Mouse (Mus musculus): ENCODE measurements at regions not wholly inside any gene's neighbourhood (a gene's known extent, or its start where the extent isn't known, plus 50 kb on each side); places are given as distances from the start of the nearest gene placed in this dataset.

DNA sequence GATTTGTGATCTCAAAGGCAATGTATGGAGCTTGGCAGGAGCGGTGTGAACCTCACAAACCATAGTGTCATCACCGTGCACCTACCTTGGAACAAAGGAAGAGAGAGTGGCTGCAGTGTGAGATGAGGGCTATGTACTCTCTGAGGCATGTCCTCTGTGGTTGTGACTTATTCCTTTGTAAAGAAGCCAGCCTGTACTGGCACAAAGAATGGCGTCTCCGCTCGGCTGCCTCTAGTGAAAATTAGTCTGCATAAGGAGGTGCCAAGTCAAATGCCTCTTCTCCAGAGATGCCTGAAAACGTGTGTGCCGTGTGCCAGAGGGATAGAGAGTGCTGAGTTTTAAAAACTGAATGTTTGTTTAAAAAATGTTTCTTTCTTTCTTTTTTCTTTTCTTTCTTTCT, 444.0 kb upstream of the Frg1 start:
- peak; percentile 26 to 35 for DNase-seq (ENCODE audit: low spot score in 2 of 2)

DNA sequence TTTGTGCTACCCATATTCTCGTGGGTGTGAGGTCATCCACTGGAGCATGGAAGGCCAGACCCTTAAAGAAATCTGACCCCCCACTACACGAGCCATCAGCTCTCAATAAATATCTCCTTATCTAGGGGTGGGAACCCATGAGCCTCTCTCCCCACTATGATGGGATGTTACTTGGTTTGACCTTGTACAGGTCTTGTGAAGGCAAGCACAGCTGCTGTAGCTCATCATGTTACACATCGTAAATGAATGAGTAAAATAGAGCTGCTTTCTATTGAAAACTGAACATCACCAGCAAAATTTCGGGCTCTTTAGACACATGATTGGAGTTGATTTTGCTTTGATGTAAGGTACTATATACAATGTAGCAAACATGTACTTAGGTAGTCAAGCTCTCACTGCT, 414.8 kb upstream of the Frg1 start:
- no peak for DNase-seq (ENCODE audit: low spot score in 2 of 2)

DNA sequence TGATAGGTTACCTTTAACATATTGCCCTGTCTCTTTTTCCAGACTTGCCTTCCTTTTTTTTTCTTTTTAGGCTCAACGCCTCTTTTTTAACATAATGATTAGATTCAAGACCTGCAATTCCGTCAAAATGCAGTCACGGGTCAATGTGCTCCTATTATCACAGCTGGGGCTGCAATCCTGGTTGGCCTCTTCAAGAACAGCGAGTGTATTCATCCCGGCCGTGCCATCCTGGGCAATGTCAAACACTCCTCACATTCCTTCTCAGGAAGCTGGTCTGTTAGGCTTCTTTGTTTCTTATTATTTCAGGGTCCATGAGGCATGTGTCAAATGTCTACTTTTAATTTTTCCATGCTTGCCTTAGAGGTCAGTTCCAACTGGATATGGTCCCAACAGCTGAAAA, 413.5 kb upstream of the Frg1 start:
- DNase-seq (ENCODE audit: low spot score in 2 of 2), result no peak

DNA sequence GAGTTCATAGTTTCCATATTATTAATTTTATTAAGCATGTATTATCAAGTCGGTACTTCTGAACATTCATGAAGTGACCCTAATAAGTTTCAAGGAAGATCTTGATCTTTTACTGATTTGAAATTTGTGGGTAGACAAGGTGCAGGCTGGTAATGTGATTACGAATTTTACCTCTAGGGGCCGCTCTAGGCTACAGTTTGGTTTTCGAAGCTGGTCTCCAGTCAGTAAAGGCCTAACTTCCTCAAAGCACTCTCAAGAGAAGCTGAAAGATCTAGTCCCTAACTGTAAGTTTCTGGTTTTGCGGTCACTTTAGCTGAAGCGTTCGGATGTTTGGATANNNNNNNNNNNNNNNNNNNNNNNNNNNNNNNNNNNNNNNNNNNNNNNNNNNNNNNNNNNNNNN, 408.1 kb upstream of the Frg1 start:
- peak; percentile 58 to 81 for DNase-seq (ENCODE audit: low spot score in 2 of 2)

DNA sequence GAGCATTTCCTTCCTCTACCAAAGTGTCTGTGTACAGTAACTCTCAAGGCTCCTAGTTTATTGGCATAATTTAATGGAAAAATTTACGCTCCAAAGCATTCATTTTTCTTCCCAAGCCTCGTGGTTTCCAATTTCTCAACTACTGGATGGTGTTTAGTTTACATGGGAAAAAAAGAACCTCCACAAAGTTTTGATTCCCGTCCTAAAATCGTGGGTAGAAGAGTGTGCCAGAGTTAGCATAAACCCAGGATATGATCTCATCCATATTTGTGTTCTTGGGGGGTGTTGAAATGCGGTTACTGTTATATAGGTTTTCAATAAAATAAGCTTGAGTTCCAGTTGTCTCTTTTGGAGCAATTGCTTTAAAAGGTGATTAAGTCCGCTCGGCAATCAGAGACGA, 406.2 kb upstream of the Frg1 start:
- DNase-seq (ENCODE audit: low spot score in 2 of 2), result no peak

DNA sequence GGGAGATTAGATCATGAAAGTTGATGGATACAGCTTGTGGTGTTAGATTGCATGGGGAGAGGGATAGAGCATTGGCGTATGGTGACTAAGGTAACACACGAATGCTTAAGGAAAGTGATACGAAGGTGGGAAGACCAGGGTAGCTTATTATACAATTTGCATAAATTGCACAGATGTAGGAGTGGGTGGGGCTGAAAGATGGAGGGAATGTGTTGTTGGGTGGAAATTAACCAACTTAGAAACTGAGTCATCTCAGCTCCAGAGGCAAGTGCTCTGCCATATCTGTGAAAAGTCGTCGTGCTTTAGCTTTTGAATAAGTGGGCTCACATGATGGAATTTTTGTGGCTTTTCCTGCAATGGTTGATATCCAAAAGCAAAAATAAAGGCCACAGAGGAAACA, 404.8 kb upstream of the Frg1 start:
- no peak for DNase-seq (ENCODE audit: low spot score in 2 of 2)

DNA sequence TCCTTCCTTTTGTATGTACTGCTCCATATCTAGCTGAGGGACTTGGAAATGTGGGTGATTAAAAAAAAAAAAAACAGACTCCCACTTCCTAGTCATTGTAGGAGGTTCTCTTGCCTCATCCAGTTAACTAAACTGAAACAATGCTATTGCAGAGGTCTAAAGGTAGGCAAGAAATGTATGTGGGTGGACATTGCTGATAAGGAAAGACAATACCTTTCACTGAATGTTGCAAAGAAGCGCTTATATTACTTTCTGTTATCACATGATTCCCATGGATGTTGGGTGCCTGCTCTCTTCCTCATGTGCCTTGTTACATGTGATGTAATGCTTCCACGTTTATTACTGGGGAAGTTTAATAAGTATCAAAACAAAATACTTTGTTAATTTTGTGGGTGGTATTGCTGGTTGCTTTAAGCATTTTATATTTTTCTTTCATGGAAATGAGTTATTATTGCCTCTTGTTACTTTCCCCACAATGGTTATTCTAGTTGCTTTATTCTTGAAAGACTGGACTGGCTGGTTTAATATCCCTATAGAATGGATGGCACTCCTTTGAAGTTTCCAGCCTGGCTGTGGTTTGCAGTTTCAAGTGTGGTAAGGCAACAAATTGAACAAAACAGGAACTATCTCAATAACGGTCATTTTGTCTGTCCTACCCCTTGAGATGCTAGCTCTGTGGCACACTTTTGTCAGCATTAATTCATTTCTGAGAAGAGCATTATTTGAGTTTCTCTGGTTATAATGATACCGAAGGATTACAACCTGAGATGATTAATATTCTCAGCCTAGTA, 403.9 kb upstream of the Frg1 start:
- no peak for DNase-seq (ENCODE audit: low spot score in 2 of 2)

DNA sequence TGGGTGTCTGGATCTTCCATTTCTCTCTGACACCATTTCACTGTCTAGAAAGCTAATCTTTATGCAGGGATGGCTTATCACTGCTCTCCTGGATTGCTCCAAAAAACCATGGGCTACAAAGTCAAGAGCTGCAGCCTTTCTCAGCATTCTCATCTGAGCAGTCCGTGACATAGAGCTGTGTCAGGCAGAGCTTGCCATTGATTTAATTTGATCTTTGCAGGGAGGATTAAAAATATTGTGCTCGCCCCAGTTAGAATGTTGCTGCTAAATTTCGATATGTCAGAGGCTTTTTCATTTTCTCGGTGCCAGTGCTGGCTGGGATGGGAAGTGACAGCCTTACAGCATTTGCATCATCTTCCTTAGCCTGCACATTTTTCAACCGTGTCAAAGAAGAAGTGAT, 401.7 kb upstream of the Frg1 start:
- no peak for DNase-seq (ENCODE audit: low spot score in 2 of 2)

DNA sequence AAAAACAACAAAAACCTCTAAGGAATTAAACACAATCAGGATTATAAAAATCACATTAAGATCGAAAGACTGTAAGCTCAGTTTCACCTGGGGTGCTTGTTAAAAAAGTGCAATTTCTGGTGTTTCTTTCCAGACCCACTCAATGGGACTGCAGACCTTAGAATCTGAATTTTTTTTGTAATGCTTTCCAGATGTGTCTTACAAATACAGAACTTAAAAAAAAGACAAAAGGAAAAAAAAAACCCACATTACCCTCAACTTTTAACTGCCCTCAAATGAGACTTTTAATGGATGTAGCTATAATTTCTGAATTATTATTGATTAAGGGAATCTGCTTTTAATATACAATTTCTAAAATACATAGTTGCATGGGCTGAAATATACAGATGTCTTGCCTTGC, 401.2 kb upstream of the Frg1 start:
- no peak for DNase-seq (ENCODE audit: low spot score in 2 of 2)

DNA sequence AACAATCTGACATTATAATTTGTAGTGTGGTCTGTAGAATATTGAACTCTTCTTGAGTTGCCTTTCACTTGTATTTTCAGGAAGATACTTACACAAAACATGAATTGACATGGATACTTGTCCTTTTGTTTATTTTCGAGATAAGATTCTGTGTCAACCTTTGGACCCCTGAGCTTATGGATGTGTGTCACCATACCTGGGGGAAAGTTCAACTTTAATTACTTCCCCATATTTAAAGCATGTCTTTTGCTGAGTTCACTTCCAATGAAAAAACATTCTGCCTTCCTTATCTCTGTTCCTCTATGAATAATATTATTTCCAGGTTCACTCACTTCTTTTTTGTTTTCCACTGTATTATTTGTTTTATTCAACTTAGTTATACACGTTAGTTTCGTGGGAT, 398.4 kb upstream of the Frg1 start:
- DNase-seq (ENCODE audit: low spot score in 2 of 2), result no peak

DNA sequence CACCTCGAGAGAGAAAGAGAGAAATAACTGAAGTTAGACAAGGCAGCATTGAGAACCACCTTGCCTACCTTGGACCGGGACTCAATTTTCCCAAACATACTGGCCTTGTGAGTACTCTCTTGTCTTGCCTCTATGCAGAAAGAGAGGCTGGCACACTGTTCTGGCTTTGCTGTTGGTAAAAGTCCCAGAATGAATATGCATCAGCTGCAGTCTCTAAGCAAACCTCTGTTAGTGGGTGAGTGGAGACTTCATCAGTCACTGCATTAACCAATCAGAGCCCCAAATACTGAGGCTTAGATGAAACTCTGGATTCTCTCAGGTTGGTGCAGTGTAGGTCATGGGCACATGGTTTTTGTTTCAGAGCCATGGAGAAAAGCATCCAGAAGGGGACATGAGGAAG, 378.8 kb upstream of the Frg1 start:
- peak; percentile 25 to 31 for DNase-seq (ENCODE audit: low spot score in 2 of 2)

DNA sequence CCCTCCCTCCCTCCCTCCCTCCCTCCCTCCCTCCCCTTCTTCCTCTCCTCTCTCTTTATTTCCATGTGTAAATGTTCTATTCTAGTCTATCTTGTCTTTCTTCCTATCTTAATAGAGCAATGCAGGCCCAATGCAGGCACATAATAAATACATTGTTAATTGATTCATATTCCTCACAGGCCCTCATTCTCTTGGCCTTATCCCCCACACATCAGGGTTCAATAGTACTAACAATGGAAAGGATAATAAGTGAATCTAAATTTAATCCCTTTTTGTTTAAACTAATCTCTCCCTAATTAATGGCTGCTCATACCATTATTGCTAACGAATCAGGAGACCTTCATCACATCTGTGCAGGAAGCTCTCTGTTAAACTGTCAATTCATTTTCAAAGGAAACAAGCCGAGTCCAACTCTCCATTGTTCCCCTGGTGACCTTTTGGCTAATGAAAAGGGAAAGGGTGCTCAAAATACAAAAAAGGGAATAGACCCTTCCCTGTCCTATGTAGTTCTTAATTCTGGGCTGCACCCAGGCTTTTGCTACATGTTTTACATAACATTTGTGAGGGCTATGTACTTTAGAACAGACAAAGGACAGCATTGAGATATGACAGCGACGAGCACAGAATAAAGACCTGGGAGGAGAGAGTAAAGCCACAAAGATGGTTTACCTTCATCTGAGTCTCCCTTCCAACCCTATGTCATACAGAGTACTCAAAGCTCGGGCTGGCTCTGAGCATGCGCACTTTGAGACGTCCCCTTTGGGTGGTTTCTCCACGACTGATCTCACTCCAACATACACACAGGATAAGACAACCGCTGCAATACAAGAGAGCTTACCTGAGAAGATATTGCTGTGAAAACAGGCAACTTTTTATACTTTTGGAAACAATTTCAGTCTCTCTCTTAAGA, 370.3 kb upstream of the Frg1 start:
- DNase-seq (ENCODE audit: low spot score in 2 of 2), result no peak

DNA sequence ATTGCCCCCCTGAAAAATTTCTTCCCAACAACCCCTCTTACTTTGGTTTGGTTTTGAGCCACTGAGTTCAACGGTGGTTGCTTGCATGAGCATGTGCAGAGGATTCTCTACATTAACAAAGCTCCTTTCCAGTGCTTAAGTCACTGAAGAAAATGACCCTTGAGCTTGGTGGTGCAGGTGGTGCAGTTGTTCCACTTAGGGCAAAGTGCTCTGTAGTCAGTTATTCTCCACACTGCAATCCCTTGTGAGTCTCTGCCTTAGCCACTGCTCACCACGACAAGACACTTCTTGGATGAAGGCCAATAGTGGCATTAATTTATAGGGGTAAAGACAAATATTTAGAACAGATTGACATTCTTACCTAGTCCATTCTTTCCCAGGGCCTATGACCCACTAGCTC, 369.1 kb upstream of the Frg1 start:
- no peak for DNase-seq (ENCODE audit: low spot score in 2 of 2)

DNA sequence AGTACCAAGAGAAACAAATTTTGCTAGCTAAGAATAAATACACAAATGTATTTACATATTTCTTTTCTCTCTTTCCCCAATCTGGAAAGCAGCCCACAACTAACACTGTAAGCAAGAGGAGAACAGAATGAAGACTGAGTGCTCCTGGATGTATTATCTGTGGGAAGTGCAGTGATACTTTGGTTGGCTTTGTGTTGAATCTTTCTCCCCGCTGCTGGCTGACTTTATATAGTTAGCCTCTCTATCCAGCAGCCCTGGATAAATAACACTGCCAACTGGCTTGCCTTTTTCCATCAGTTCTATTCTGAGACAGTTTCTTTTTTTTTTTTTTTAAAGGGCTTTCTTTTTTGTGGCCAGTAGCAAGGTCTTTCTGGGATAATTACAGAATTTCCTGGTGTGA, 366.0 kb upstream of the Frg1 start:
- peak in 1 of 2 experiments; percentile 21 for DNase-seq (ENCODE audit: low spot score in 2 of 2)

DNA sequence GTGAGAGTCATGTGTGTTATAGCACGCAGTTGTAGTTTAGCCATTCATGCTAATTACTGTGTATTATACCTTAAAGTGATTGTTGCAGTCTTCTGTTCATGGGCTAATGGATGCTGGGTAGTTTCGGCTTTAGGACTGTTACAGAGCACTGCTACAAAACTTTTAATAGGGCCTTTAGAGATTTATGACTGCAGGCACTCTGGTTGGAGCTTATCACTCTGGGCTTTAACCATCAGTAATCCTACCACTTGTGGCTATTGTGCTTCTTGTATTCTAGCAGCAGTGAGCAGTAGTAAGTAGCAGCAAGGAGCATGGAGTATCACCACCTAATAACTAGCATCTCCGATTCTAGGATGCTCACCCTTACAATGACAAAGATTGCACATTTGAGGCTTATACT, 362.6 kb upstream of the Frg1 start:
- DNase-seq (ENCODE audit: low spot score in 2 of 2), result no peak

DNA sequence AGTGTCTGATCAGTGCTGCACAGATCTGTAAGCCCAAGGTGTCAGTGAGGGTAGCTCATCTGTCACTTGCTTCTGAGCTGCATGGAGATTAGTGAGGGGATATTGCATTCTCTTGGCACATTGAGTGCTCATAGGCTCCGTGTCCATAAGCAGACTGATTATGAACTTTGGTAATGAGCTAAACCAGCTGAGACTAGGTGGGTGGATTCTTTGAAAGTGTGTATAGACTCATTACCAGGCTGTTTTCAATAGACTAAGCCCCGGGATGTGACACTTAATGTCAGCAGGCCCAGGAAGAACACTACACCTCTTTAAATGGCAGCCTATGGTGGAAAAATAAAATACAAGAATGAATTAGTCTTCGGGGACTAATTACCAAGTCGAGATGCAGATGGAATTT, 354.9 kb upstream of the Frg1 start:
- no peak for DNase-seq (ENCODE audit: low spot score in 2 of 2)

DNA sequence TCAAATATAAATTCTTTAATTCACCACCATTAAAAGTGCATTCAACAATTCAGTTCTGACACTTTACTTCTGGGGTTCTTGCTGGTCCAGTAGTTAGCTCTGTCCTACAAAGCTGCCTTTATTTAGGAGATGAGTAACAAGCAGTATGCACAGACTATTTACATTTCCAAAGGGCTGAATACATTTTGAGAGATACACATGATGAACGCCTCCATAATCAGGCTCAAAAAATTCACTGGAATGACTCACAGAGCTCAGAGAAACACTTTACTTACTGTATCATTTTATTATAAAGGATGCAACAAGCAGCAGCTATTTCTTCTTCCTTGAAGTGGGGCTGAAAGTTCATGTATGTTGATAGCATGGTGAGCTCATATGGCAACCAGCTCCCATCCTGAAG, 336.6 kb upstream of the Frg1 start:
- DNase-seq (ENCODE audit: low spot score in 2 of 2), result peak in 1 of 2 experiments; percentile 23

DNA sequence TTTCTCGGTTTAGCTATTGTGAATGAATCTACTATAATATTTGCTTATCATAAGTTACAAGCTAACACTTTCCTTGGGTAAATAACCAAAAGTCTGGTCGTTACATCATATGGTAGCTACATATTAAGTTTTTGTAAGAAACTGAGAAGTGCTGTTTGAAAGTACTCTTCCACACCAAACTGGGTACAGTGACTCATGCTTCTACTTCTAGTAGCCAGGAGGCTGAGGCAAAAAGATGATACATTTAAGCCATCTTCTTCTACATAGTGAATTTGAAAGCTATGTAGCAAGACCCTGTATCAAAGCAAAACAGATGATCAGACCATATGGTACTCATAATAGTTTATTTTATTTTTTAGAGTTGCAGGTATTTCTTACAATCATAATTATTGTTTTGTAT, 335.8 kb upstream of the Frg1 start:
- DNase-seq (ENCODE audit: low spot score in 2 of 2), result no peak

DNA sequence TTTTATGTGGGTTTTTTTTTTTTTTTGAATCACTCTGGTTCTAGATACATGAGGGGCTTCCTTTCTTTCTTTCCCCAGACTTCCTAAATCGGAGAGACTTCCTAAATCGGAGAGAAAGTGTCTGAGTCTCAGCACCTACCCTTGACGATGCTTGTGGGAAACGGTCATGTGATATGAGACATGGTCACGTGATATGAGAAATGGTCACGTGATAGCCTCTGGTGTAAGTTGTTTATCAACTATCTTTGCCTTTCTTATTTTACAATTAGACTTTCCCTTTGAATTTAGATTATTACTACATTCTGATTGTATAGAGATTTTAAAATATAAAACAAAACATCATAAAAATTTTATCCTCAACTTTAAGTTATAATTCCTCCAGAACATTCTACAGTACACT, 330.1 kb upstream of the Frg1 start:
- DNase-seq (ENCODE audit: low spot score in 2 of 2), result no peak

DNA sequence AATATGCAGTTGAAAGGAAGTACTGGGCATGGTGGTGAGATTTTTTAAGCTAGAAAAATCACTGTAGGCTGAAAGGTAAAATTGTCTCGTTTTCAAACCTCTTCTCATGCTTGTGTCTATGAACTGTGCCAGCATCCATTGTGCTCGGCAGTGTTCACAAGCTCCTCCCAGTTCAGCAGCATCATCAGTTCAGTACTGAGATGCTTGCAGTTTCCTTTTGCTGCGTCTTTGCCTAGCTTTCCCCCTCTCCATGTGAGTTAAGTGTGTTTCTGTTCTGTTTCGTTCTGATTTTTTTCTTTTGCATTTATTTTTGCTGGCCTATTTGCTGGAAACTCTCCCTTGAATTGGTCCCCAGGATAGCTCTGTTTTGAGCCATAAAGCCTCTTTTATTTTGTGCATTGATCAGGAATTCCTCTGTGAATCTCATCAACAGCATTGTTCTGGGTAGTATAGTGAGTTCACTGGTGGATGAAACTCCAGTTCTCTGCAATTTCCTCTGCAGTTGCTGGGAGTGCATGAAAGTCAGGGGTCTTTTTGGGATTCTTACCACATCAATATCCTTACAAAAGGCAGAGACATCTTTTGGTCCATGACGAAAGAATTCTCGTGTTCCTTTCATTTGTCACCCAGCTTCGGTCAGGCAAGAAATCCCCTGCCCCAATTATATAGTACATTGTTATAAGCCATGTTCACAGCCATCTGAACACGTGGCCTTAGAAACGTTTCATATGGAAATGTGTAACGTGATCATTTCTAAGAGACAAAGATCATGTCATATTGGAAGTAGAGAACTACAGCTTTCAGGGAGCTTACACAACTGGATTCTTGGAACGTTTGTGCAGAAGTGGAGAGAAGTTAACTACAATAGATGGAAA, 326.2 kb upstream of the Frg1 start:
- peak in 1 of 2 experiments; percentile 22 for DNase-seq (ENCODE audit: low spot score in 2 of 2)

DNA sequence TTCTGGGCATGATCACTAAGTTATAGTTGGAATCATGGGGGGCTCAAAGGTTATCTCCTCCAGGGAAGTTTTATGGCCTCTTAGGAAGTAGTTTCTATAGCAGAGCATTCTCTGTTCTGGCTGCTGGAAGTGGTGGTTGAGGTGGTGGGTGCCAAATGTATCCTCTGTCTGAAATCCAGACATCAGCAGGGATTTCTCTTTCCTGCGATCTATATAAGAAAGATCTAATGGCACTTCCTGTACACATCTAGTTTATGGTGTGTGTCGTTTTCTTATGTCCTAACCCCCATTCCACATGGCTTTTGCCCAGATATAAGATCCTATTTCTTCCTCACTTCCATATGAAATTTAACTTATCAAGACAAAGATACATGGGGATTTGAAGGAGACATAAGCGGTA, 300.1 kb upstream of the Frg1 start:
- no peak for DNase-seq (ENCODE audit: low spot score in 2 of 2)

Measured in right cerebral cortex, postnatal 10 days (tissue).